Mouse (Mus musculus) limb, embryonic 10.5 days (tissue): Measurements from ENCODE around the gene Asf1b. TPM values are rescaled to one million over a fixed set of nuclear protein-coding genes. Genes with fewer than 3 reads are reported as not detected.
A peak's percentile ranks its signal among the peaks of the same experiment; 100 is the strongest.

Experiments
- DNase-seq: peaks from one replicate; pipeline ENCODE4 v3.0.0-alpha.2; 2017; ENCODE audit warnings: low spot score
- H3K27ac ChIP-seq: fragments of 300-500 bp; sonication (generic); 2 replicates; pipeline ENCODE4 v1.5.1; 2016; ENCODE audit warnings: mild to moderate bottlenecking
- H3K27me3 ChIP-seq: fragments of 300-500 bp; sonication (generic); 2 replicates; pipeline ENCODE4 v1.6.1; 2016; ENCODE audit warnings: low read depth, mild to moderate bottlenecking; ENCODE audit not compliant: poor library complexity, severe bottlenecking
- H3K36me3 ChIP-seq: fragments of 300-500 bp; sonication (generic); 2 replicates; pipeline ENCODE4 v1.6.1; 2016; ENCODE audit warnings: mild to moderate bottlenecking, moderate library complexity
- H3K4me1 ChIP-seq: fragments of 300-500 bp; sonication (generic); 2 replicates; pipeline ENCODE4 v1.6.1; 2016
- H3K4me3 ChIP-seq: fragments of 300-500 bp; sonication (generic); 2 replicates; pipeline ENCODE4 v1.5.1; 2016; ENCODE audit warnings: mild to moderate bottlenecking, moderate library complexity
- H3K9me3 ChIP-seq: fragments of 300-500 bp; sonication (generic); replicated peaks from 2 replicates; pipeline ENCODE4 v1.6.1; 2016; ENCODE audit warnings: mild to moderate bottlenecking
- WGBS: fragments of 180-500 bp; shearing (Covaris S2); methylation state at CpG from one replicate; pipeline ENCODE4 v1.1.7; 2016; 5-methylcytosine and 5-hydroxymethylcytosine counted together
- polyA plus RNA-seq: library from polyadenylated mRNA; unstranded; fragments of >200 nt; fragmentation: Nextera tagmentation; extraction: Ambion mirVana; gene quantifications from 2 replicates; pipeline ENCODE4 v1.2.1, GENCODE M21; 2016

Gene Asf1b
- polyA plus RNA-seq, 1 experiment from 2014 or later = 94.6 TPM

- 79% methylated on average over 6 of the region's 6 CpGs for WGBS
- Histone ChIP-seq H3K9me3 (no peaks in the 10 kb centered on the region), H3K4me3 (peak overlapping the region; percentile 89), H3K4me1 (peaks cover 34% of the 10 kb centered on the region), H3K27me3 (no peaks in the 10 kb centered on the region), H3K36me3 (peaks cover 46% of the 10 kb centered on the region), H3K27ac (no peak overlapping the region; the same call in 1 of the 2 replicates)
- no peak for DNase-seq
Measured at GRCm38 (mm10) chr8:83971661-83972060, 16.4 kb downstream of the Asf1b start.

GRCm38 (mm10) chr8:83972150-83973120 lies 17.1 kb downstream of the Asf1b start, which contains the start of gene Prkaca:
Prkaca (plus strand) TSS chr8:83972993.
- Histone ChIP-seq H3K27me3 (no peaks in the 10 kb centered on the region), H3K27ac (peak within 1 kb of the TSS; percentile 89), H3K36me3 (peaks cover 38% of the 10 kb centered on the region), H3K4me3 (peak within 1 kb of the TSS; percentile 89), H3K9me3 (no peaks in the 10 kb centered on the region), H3K4me1 (peaks cover 42% of the 10 kb centered on the region)
- DNase-seq = peak; percentile 96
- under 1% methylated on average over 89 of the region's 94 CpGs for WGBS

GRCm38 (mm10) chr8:83973161-83974031 lies 18.1 kb downstream of the Asf1b start:
- H3K27me3 ChIP-seq = no peaks in the 10 kb centered on the region
- H3K27ac ChIP-seq = peak overlapping the region; percentile 89
- peak; percentile 38 for DNase-seq
- H3K4me3 ChIP-seq = peak overlapping the region; percentile 89
- H3K36me3 ChIP-seq = peaks cover 38% of the 10 kb centered on the region
- peaks cover 51% of the 10 kb centered on the region for H3K4me1 ChIP-seq
- 4% methylated on average over 37 of the region's 37 CpGs for WGBS
- H3K9me3 ChIP-seq = no peaks in the 10 kb centered on the region

GRCm38 (mm10) chr8:83974521-83974920 lies 19.2 kb downstream of the Asf1b start:
- Histone ChIP-seq H3K9me3 (no peaks in the 10 kb centered on the region), H3K4me3 (peak overlapping the region; percentile 89), H3K4me1 (peaks cover 53% of the 10 kb centered on the region), H3K27ac (no peak overlapping the region), H3K36me3 (peaks cover 34% of the 10 kb centered on the region), H3K27me3 (no peaks in the 10 kb centered on the region)
- DNase-seq = no peak
- WGBS = 83% methylated on average over 4 of the region's 4 CpGs

- DNase-seq = no peak
- H3K4me3 ChIP-seq = no peak overlapping the region
- no peaks in the 10 kb centered on the region for H3K27me3 ChIP-seq
- no peak overlapping the region for H3K27ac ChIP-seq
- peaks cover 41% of the 10 kb centered on the region for H3K36me3 ChIP-seq
- no peaks in the 10 kb centered on the region for H3K9me3 ChIP-seq
- H3K4me1 ChIP-seq = peaks cover 53% of the 10 kb centered on the region
- WGBS = 85% methylated on average over 4 of the region's 4 CpGs
Measured at GRCm38 (mm10) chr8:83976101-83976630, 20.9 kb downstream of the Asf1b start.

- H3K36me3 ChIP-seq = peaks cover 48% of the 10 kb centered on the region
- peaks cover 48% of the 10 kb centered on the region for H3K4me1 ChIP-seq
- H3K4me3 ChIP-seq = 0 out of 2 replicates have a peak overlapping the region, but pooled peaks have one; percentile 2
- no peaks in the 10 kb centered on the region for H3K9me3 ChIP-seq
- 90% methylated on average over 5 of the region's 5 CpGs for WGBS
- no peaks in the 10 kb centered on the region for H3K27me3 ChIP-seq
- H3K27ac ChIP-seq = peak overlapping the region; percentile 70
- no peak for DNase-seq
Measured at GRCm38 (mm10) chr8:83976779-83977350, 21.6 kb downstream of the Asf1b start.

GRCm38 (mm10) chr8:83977646-83978045 lies 22.3 kb downstream of the Asf1b start:
- WGBS = 60% methylated on average over 6 of the region's 6 CpGs
- DNase-seq = no peak
- no peaks in the 10 kb centered on the region for H3K27me3 ChIP-seq

GRCm38 (mm10) chr8:83978200-83978599 lies 22.9 kb downstream of the Asf1b start:
- no peaks in the 10 kb centered on the region for H3K27me3 ChIP-seq
- WGBS = 74% methylated on average over 9 of the region's 9 CpGs
- H3K27ac ChIP-seq = peak overlapping the region; percentile 70
- no peak for DNase-seq
- peaks cover 61% of the 10 kb centered on the region for H3K36me3 ChIP-seq
- 0 out of 2 replicates have a peak overlapping the region, but pooled peaks have one; percentile 25 for H3K4me3 ChIP-seq
- peaks cover 35% of the 10 kb centered on the region for H3K4me1 ChIP-seq
- no peaks in the 10 kb centered on the region for H3K9me3 ChIP-seq

More at GRCm38 (mm10) chr8:83977646-83978045, 22.3 kb downstream of the Asf1b start:
- Histone ChIP-seq H3K4me3 (peak overlapping the region; percentile 25; the same call in 1 of the 2 replicates), H3K27ac (peak overlapping the region; percentile 70), H3K36me3 (peaks cover 56% of the 10 kb centered on the region), H3K9me3 (no peaks in the 10 kb centered on the region), H3K4me1 (peaks cover 40% of the 10 kb centered on the region)

GRCm38 (mm10) chr8:83980250-83980649 lies 24.9 kb downstream of the Asf1b start:
- Histone ChIP-seq H3K27ac (0 out of 2 replicates have a peak overlapping the region, but pooled peaks have one; percentile 30), H3K36me3 (peaks cover 75% of the 10 kb centered on the region), H3K4me3 (no peak overlapping the region), H3K4me1 (peaks cover 20% of the 10 kb centered on the region), H3K9me3 (no peaks in the 10 kb centered on the region), H3K27me3 (no peaks in the 10 kb centered on the region)
- 89% methylated on average over 1 of the region's 1 CpGs for WGBS
- DNase-seq = no peak

GRCm38 (mm10) chr8:83980845-83981244 lies 25.5 kb downstream of the Asf1b start:
- Histone ChIP-seq H3K27ac (no peak overlapping the region), H3K4me3 (no peak overlapping the region), H3K9me3 (no peaks in the 10 kb centered on the region), H3K36me3 (peaks cover 80% of the 10 kb centered on the region), H3K27me3 (no peaks in the 10 kb centered on the region), H3K4me1 (peaks cover 20% of the 10 kb centered on the region)
- no peak for DNase-seq
- 83% methylated on average over 8 of the region's 8 CpGs for WGBS

- Histone ChIP-seq H3K27me3 (no peaks in the 10 kb centered on the region), H3K4me1 (peaks cover 20% of the 10 kb centered on the region), H3K27ac (no peak overlapping the region), H3K4me3 (no peak overlapping the region), H3K9me3 (no peaks in the 10 kb centered on the region), H3K36me3 (peaks cover 83% of the 10 kb centered on the region)
- DNase-seq = no peak
- 94% methylated on average over 7 of the region's 7 CpGs for WGBS
Measured at GRCm38 (mm10) chr8:83981533-83981932, 26.2 kb downstream of the Asf1b start.

- Histone ChIP-seq H3K4me1 (peaks cover 11% of the 10 kb centered on the region), H3K9me3 (no peaks in the 10 kb centered on the region), H3K36me3 (peaks cover 92% of the 10 kb centered on the region), H3K27me3 (no peaks in the 10 kb centered on the region), H3K27ac (no peak overlapping the region), H3K4me3 (no peak overlapping the region)
- WGBS = 90% methylated on average over 4 of the region's 4 CpGs
- DNase-seq = no peak
Measured at GRCm38 (mm10) chr8:83982449-83982848, 27.1 kb downstream of the Asf1b start.
